Mouse (Mus musculus): ENCODE data around the gene Mxra7.
A peak's percentile ranks its signal among the peaks of the same experiment; 100 is the strongest.

The Mxra7 gene

DNA sequence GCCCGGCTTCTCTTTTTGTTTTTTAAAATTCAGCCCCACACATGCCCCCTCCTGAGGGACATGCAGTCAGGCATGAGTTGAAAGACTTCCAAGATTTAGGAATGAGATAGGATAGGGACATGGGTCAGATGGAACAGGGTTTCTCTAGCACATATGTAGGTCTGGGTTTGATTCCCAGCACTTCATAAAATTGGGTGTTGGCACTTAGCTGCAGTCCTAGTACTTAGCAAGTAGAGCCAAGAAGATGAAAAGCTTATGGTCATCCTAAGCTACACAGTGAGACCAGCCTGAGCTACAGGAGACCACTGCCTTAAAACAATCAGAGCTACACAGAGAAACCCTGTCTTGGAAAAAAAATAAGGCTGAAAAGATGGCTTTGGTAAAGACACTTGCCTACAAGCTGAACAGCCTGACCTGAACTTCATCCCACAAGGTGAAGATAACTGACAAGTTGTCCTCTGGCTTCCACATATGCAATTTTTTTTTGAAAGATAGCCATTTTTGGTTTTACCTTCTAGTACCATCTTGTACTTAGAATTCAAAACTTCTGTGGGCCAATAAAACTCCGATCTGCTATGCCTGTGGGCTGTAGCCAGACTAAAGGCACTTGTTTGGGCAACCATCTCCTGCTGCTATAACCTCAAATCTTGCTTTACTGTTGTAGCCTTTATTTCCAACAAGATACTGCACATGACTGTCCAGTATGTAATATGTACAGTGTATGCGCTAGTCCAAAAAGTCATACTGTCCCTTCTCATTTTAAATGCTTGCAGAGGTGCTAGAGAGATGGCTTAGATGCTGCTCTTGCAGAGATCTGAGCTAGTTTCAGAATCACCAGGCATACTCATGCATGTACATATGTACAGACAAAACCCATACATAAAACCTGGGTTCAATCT, 19.6 kb upstream of the Mxra7 start:
- no peak for DNase-seq (ENCODE audit: low read depth, low spot score)

GRCm38 (mm10) chr11:116846593-116847181, 18.8 kb upstream of the Mxra7 start:
- no peak for DNase-seq (ENCODE audit: low read depth, low spot score)

- peak; percentile 100 for DNase-seq (ENCODE audit: low read depth, low spot score)
These were observed 15.7 kb upstream of the Mxra7 start, which contains the start of the genes Mettl23 and Jmjd6 for GRCm38 (mm10) chr11:116843261-116844233. TSS of gene Mettl23 (plus strand) at chr11:116843278. TSS of gene Jmjd6 (minus strand) at chr11:116843449.

DNA sequence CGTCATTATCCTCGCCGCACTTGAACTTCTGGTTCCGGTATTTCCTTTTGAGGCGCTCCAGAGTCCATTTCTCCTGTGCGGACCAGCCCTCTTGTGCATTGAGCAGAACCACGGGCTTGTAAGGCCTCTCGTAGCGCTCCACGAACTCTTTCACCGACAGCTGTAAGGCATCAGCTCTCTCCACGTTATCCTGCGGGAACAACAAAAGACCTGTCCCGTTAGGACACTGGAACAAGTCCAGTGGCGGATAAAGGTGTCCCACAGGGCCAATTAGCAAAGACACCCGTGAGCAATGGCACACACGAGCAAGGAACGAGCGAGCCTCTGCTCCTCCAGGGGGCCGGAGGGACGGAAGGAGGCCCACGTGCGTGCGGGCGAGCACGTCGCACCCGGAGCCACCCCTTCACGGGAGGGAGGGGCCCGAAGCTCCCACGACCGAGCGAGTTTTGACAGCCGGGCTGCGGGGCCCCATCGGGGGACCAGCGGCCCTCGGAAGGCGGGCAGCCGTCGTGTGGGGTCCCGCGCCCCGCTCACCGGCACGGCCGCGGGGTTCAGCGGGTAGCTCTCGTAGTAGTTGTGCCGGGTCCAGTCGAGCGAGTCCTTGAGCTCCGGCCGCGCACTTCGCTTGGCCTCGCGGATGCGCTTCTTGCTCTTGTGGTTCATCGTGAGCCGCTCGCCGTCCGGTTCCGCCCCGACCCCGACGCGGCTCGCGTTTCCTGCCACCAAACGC, 14.8 kb upstream of the Mxra7 start:
- peak; percentile 83 for DNase-seq (ENCODE audit: low read depth, low spot score)

GRCm38 (mm10) chr11:116840748-116841147, 12.9 kb upstream of the Mxra7 start:
- DNase-seq (ENCODE audit: low read depth, low spot score) = no peak

DNA sequence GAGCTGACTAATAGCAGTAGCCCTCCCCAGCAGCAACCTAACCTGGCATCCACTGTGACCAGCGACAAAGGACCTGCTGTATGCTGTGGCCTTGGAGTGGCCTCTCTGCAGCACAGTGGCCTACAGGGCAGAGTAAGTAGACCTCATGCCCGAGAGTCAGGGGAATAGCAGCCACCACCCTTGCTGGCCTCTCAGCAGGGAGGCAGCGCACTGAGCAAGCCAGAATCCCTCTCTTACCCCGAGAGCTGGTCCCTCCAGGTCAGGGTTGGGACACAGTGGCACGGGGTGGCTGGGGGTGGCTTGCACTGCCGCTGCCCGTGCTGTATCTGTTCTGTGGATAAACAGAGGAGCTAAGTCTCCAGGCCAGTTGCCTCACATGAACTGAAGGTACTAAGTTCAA, 11.8 kb upstream of the Mxra7 start:
- DNase-seq (ENCODE audit: low read depth, low spot score) = no peak

DNA sequence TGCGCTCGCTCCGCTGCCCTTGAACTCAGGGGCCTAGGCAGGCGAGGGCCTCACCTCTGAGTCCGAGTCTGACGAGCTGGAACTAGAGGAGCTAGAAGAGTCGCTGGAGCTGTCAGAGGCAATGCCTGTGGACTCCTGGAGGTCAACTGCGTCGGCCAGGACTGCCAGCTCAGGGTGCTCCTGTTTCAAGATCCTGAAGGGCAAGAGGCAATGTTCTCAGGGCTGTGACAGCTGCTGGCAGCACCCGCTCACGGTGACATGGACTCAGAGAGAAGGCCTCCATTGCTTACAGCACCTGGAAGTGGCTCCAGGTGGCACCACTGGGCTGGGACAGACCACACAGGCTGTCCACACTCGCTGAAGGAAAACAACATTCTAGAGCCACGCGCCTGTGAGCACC, 11.1 kb upstream of the Mxra7 start:
- DNase-seq (ENCODE audit: low read depth, low spot score) = no peak

GRCm38 (mm10) chr11:116837441-116837840, 9.6 kb upstream of the Mxra7 start:
- no peak for DNase-seq (ENCODE audit: low read depth, low spot score)

DNA sequence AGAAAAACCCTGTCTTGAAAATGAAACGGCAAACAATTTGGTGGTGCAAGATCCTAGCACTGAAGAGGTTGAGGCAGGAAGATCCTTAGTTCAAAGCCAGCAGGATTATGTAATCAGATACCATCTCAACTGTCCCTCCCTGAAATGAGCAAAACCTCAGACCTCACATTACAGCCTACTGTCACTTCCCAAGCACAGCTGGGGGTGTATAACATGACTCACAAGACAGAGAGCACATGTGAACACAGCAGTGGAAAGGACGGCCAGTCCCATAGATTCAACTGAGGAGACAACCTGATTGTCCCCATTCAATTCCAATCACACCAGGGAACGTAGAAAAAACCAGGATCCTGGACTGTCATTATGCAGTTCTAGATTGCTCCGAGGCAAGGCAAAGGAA, 8.4 kb upstream of the Mxra7 start:
- DNase-seq (ENCODE audit: low read depth, low spot score) = no peak

DNA sequence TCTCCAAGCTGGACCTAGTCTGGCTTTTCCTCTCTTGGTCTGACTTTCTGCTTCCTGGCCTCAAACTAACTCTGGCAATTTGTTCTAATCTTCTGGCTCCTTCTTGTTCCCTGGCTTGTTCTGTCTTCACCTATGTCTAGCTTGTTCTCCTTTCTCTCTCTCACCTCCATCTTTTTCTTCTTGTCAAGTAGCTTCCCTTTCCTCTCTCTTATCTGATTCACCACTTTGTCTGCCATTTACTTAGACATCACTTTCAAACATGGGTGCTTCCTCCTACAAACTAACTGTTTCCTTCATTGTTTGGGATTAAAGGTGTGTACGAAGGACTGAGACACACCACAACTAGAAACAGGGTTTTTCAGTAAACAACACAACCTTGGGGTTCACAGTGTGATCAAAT, 7.1 kb upstream of the Mxra7 start:
- DNase-seq (ENCODE audit: low read depth, low spot score) = no peak

- no peak for DNase-seq (ENCODE audit: low read depth, low spot score)
These were observed 4.4 kb upstream of the Mxra7 start for GRCm38 (mm10) chr11:116832172-116832685.

DNA sequence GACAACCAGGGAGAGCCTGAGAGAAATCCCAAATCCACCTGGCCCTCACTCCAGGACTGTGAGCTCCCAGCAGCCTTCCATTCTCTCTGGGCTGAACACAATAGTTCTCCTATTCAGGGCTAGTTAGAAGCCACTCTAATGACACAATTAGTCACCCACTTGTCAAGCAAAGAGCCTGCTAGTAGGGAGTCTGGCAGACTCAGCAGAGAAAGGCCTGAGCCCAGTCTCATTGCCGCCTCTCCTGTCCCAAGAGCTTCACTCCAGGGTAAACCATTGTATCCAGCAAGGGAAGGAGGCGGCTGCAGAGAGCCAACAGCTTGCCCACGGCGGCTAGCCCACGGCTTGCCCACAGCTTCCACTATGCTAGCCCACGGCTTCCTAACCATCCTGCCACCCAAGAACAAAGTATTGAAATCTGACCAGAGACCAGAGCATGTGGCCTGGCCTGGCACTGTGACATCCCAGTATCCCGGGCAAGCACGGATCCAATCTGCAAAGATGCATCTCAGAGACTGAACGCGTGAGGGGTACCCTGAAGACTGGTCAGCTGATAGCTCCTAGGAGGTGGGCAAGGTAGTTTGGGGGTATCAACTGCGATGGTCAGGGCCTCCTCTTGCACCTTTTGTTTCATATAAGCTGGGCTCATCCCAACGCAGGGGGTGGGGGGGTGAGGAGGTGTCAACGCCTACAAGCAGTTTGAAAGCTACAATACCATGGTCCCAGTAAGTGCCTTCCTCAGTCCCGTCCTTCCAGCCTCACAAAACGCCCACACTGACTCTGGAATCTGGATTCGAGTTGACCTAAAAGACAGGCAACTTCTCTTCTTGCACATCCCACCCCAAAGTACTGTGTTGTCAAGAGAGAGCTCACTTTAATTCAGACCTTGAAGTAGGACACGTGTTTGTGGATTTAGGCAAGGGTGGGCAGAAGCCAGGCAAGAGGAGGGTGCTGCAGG, 1.0 kb downstream of the Mxra7 start:
- DNase-seq (ENCODE audit: low read depth, low spot score) = no peak

GRCm38 (mm10) chr11:116825230-116825629, 2.6 kb downstream of the Mxra7 start:
- DNase-seq (ENCODE audit: low read depth, low spot score) = no peak

DNA sequence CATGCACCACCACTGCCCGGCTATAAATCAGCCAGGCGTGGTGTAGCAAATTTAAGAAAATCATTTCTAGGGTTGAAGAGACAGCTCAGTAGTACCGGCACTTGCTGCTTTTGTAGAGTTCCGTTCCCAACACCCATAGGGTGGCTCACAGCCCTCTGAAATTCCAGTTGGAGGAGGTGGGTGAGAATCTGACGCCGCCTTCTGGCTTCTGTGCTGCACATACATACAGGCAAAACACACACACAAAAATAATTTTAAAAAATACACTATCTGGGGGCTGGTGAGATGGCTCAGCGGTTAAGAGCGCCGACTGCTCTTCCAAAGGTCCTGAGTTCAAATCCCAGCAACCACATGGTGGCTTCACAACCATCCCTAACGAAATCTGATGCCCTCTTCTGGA, 4.0 kb downstream of the Mxra7 start:
- peak; percentile 77 for DNase-seq (ENCODE audit: low read depth, low spot score)

GRCm38 (mm10) chr11:116823255-116823654, 4.6 kb downstream of the Mxra7 start:
- DNase-seq (ENCODE audit: low read depth, low spot score) = no peak

DNA sequence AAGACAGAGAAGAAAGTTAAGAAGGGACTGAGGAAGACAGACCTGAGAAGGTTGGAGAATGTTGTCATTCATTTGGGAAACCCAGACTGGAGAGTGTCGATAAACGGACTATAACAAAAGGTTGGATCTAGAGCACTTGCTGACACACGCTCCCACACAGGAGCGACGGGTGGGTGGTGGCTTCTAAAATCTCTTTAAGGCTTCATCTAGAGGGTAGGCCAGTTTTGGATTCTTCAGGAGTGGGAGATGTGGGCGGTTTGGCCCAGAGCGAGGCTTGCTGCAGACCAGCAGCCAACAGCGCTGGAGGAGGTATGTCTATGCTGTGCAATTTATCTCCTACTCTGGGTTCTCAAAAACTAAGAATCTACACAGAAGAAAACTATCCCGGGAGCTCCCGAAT, 5.2 kb downstream of the Mxra7 start:
- peak; percentile 68 for DNase-seq (ENCODE audit: low read depth, low spot score)

GRCm38 (mm10) chr11:116822215-116822614, 5.6 kb downstream of the Mxra7 start:
- no peak for DNase-seq (ENCODE audit: low read depth, low spot score)

GRCm38 (mm10) chr11:116821057-116821940, 6.5 kb downstream of the Mxra7 start:
- peak; percentile 44 for DNase-seq (ENCODE audit: low read depth, low spot score)

All from brain, adult 2 months (tissue).